Mouse (Mus musculus) lung, postnatal 0 days (tissue): Measurements from ENCODE around the gene Rtn1.

Source experiments
- CTCF ChIP-seq: IDR thresholded peaks from 2 replicates; pipeline ENCODE4 v1.5.1; 2016; ENCODE audit warnings: antibody characterized with exemption, mild to moderate bottlenecking
- EP300 ChIP-seq: IDR thresholded peaks from 2 replicates; pipeline ENCODE4 v1.6.1; 2016; ENCODE audit warnings: antibody characterized with exemption, mild to moderate bottlenecking, control low read depth

- no peak for TF ChIP-seq CTCF
- TF ChIP-seq EP300: no peak
These were observed 171.6 kb downstream of the Rtn1 start for GRCm38 (mm10) chr12:72237251-72237650.
